Mouse (Mus musculus) cerebellum, postnatal 14 days (tissue): ENCODE measurements around the gene Ptprs.

Experiments used
- DNase-seq, 2 experiments: peaks; one replicate each; pipeline ENCODE4 v3.0.0; 2021; ENCODE audit warnings: mixed read lengths in 2 of 2

Ptprs gene

GRCm38 (mm10) chr17:56373136-56374034 is 102.9 kb downstream of the Ptprs start:
- peak in 1 of 2 experiments; percentile 50 for DNase-seq

- no peak for DNase-seq
These were observed 104.2 kb downstream of the Ptprs start for GRCm38 (mm10) chr17:56372109-56372508.

GRCm38 (mm10) chr17:56371029-56371660 is 105.1 kb downstream of the Ptprs start:
- no peak for DNase-seq

- no peak for DNase-seq
These were observed 106.2 kb downstream of the Ptprs start for GRCm38 (mm10) chr17:56370090-56370489.

GRCm38 (mm10) chr17:56368291-56368790 is 107.9 kb downstream of the Ptprs start:
- DNase-seq: no peak

- no peak for DNase-seq
These were observed 110.3 kb downstream of the Ptprs start for GRCm38 (mm10) chr17:56365791-56366673.
